Mouse (Mus musculus): ENCODE data around the gene Syngr2. TPM values are rescaled to one million over a fixed set of nuclear protein-coding genes. Genes with fewer than 3 reads are reported as not detected.
"Not testable (repeated sequence)": the region's sequence is repeated elsewhere in the genome, so short reads cannot be mapped to it uniquely, and the experiment has no call there.

Gene Syngr2
- polyA plus RNA-seq, 1 experiment: 89.2 TPM

DNA sequence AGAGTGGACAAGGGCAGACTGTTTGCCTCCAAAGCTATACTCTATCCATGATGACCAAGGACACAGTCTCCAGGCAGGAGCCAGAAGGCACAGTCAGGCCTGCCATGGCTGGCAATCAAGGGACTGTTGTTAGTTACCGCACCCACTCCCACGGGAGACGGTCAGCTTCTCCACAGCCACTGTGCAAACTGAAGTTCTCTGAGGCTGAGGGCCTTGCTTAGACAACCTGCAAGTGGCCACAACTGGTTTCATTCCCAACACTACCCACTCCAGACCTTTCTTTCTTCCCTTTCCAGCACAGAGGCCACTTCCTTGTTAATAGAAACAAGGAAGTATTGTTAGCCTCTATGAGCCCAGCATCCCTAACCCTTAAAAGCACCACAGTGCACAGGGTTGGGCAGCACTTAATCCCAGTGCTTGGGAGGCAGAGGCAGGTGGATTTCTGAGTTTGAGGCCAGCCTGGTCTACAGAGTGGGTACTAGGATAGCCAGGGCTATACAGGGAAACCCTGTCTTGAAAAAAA is 6.2 kb upstream of the Syngr2 start:
- no peak for TF ChIP-seq GATA1 (IDR thresholded peaks at IDR 0.05; ENCODE audit: borderline replicate concordance, low read length)
- Histone ChIP-seq H3K36me3 (replicated peaks; ENCODE audit: low read length) (peaks cover 20% of the 10 kb centered on the region), H3K27me3 (replicated peaks) (peaks cover 2% of the 10 kb centered on the region), H3K4me1 (peaks cover 34% of the 10 kb centered on the region), H3K4me3 (replicated peaks) (no peak overlapping the region), H3K9me3 (no peaks in the 10 kb centered on the region)

DNA sequence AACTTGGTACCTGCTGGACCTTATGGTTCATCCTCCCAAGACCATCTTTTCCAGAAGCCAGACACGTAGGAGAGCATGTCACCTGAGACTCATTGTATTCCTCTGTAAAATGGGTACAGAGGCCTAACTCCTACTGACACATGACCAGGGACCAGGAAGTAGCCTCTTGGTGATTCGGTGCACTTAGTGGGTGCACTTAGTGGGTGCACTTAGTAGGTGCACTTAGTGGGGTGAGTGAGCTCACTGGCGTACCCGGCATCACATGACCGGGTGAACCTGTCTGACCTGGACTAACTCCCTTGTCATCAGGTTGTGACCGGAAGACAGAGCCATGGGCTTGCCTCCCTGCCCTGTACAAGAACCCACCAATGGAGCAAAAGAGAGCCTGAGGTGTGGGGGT is 2.7 kb upstream of the Syngr2 start:
- peaks cover 39% of the 10 kb centered on the region for H3K4me1 ChIP-seq
- H3K36me3 ChIP-seq (replicated peaks; ENCODE audit: low read length): peaks cover 25% of the 10 kb centered on the region
- peaks cover 2% of the 10 kb centered on the region for H3K27me3 ChIP-seq (replicated peaks)
- no peak overlapping the region for H3K4me3 ChIP-seq (replicated peaks)
- no peaks in the 10 kb centered on the region for H3K9me3 ChIP-seq
- TF ChIP-seq GATA1 (IDR thresholded peaks at IDR 0.05; ENCODE audit: borderline replicate concordance, low read length) (no peak), FLI1 (IDR thresholded peaks at IDR 0.05; ENCODE audit: low read length) (no peak)

DNA sequence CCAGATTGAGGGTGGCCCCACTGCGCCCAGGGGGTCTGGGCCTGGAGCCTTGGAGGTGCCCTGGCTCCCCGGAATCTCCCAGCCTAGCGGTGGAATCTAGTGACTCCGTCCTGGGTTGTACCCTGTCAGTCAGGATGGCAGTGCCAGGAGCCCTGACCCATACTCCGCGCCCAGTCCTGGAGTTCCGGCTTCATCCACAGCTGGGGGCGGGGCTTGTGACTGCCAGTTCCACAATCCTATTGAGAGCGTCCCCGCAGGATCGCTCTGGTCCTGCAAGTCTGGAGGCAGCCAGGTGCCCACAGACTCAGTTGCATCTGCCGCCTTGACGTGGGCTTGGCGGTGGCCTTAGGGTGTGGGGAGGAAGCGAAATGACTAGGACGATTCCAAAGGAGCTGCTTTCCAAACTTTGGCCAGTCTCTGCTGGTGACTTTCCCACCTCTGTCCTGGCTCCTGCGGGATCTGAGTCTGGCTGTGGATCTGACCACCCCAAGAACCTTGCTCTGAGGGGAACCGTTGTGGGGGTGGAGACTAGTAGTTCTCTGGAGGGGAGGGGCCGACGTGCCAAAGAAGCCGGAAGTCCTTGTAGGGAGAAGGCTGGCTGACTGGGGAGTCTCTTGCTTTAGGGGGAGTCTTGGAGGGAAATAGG is 1.1 kb downstream of the Syngr2 start:
- Histone ChIP-seq H3K4me3 (replicated peaks) (peak overlapping the region; percentile 97), H3K27me3 (replicated peaks) (peaks cover 2% of the 10 kb centered on the region), H3K9me3 (no peaks in the 10 kb centered on the region), H3K36me3 (replicated peaks; ENCODE audit: low read length) (peaks cover 55% of the 10 kb centered on the region), H3K4me1 (peaks cover 65% of the 10 kb centered on the region)
- no peak for TF ChIP-seq GATA1 (IDR thresholded peaks at IDR 0.05; ENCODE audit: borderline replicate concordance, low read length)
- no peak for TF ChIP-seq FLI1 (IDR thresholded peaks at IDR 0.05; ENCODE audit: low read length)

DNA sequence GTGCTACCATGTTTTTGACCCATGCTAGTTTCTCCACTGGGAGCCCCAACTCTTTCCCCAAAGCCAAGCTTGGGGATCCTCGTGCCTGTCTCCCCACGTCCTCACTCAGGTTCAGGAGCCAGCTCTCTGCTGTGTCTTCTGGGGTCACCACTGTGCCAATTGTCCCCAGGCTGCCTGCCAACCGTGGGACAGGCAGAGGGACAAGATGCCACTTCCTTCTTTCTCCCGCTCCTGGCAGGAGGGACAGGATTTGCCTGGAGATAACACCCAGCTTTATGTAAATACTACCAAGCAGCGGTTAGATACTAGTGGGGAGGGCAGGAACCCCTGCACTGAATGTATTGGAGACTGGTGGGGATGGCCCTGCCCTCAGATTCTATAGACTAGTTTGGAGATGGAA is 4.4 kb downstream of the Syngr2 start:
- Histone ChIP-seq H3K4me3 (replicated peaks) (no peak overlapping the region), H3K27me3 (replicated peaks) (no peaks in the 10 kb centered on the region), H3K36me3 (replicated peaks; ENCODE audit: low read length) (peaks cover 73% of the 10 kb centered on the region), H3K4me1 (peaks cover 71% of the 10 kb centered on the region), H3K9me3 (no peaks in the 10 kb centered on the region)
- TF ChIP-seq GATA1 (IDR thresholded peaks at IDR 0.05; ENCODE audit: borderline replicate concordance, low read length) (no peak), FLI1 (IDR thresholded peaks at IDR 0.05; ENCODE audit: low read length) (no peak)

DNA sequence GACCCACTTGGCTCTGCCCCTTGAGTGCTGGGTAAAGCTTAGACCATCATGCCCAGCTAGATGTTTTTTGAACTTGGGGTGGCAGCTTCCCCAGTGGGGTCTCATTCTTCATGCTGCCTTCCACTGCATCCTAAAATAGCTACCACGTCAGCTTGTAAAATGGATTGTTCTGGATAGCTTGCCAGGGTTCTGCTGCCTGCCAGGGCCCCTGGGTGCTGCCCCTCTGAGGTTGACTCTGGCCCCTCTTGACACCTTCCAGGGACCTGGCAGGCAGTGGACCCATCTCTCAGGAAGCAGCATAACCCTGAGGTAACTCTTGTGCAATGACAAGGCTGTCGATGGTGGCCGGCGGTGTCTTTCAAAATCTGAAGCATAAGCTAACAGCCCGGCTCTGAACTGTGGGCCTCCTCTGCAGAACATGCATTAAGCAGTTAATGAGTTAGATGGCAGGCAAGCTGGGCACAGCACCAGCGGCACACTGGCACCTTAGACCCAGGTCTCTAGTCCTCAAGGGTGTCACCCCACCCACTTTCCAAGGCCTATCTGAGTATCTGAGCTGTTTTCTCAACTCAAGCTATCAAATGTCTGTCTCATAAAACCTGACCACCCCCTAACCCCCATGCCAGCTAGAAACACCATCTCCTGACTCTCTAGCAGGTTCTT is 5.4 kb downstream of the Syngr2 start:
- no peak for TF ChIP-seq GATA1 (IDR thresholded peaks at IDR 0.05; ENCODE audit: borderline replicate concordance, low read length)
- TF ChIP-seq FLI1 (IDR thresholded peaks at IDR 0.05; ENCODE audit: low read length): no peak
- H3K4me1 ChIP-seq: peaks cover 66% of the 10 kb centered on the region
- no peak overlapping the region for H3K4me3 ChIP-seq (replicated peaks)
- no peaks in the 10 kb centered on the region for H3K27me3 ChIP-seq (replicated peaks)
- peaks cover 82% of the 10 kb centered on the region for H3K36me3 ChIP-seq (replicated peaks; ENCODE audit: low read length)
- H3K9me3 ChIP-seq: no peaks in the 10 kb centered on the region

DNA sequence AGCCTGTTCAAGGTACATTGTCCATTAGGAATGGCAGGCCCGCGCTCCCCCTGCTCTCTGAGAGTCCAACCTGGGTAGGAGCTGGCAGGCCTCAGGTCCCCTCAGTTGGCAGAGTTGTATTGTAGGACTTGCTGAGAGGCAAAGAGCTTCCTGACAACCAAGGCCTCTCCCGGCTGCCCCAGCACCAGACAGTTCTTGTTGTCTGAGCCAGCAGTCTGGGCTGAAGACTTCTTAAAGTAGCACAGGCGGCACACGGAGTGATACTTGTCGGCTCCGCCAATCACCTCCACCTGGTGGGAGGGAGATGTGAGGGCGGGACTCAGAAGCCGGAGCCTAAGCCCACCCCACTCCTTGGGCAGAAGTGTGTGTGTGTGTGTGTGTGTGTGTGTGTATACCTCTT is 6.4 kb downstream of the Syngr2 start:
- peaks cover 57% of the 10 kb centered on the region for H3K4me1 ChIP-seq
- peaks cover 91% of the 10 kb centered on the region for H3K36me3 ChIP-seq (replicated peaks; ENCODE audit: low read length)
- not testable (repeated sequence) for H3K9me3 ChIP-seq; H3K4me3 ChIP-seq (replicated peaks); H3K27me3 ChIP-seq (replicated peaks)

DNA sequence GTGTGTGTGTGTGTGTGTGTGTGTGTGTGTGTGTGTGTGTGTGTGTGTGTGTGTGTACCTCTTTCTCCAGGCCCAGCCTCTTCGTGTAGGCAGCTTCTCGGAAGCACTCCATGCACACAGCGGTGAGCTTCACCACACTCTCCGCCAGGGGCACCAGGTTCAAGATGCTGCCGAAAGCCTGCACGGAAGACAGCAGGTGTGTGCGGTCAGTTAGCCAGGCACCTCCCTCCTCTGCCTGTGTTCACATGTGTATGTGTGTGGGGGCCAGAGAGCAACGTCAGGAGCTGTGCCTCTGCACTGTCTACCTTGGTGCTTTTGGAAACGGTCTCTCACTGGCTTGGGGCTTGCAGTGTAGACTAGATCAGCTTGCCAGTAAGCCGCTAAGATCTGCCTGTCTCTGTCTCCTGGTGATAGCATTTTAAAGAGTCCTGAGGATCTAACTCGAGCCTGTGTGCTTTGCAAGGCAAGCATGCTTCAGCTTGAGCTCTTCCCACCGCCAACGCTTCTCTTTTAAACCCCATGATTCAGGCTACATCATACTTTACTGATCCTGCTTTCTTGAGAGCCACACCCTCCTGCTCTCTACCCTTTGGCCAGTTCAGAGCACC is 7.0 kb downstream of the Syngr2 start:
- H3K4me3 ChIP-seq (replicated peaks): peak overlapping the region; percentile 40
- no peaks in the 10 kb centered on the region for H3K27me3 ChIP-seq (replicated peaks)
- no peaks in the 10 kb centered on the region for H3K9me3 ChIP-seq
- TF ChIP-seq GATA1 (IDR thresholded peaks at IDR 0.05; ENCODE audit: borderline replicate concordance, low read length): no peak
- no peak for TF ChIP-seq FLI1 (IDR thresholded peaks at IDR 0.05; ENCODE audit: low read length)
- H3K4me1 ChIP-seq: peaks cover 56% of the 10 kb centered on the region
- peaks cover 94% of the 10 kb centered on the region for H3K36me3 ChIP-seq (replicated peaks; ENCODE audit: low read length)

DNA sequence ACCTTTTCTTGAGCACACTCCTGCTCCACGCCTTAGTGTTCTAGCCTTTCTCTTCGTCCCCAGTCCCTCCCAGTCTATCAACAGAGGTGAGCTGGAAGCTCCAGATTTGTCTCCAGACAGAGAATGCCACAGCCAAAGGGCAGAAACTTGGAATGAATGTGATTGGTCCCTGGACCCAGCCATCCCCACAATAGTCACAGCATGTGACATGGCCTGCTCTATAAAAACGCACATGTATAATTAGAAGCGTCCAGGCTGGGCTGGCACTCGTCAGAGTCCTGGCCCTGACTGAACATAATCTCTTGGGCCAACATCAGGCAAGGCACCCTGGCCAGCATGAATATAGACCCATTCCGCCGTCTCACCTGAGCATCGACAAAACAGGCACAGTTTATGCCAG is 9.6 kb downstream of the Syngr2 start:
- Histone ChIP-seq H3K9me3 (no peaks in the 10 kb centered on the region), H3K4me3 (replicated peaks) (no peak overlapping the region), H3K27me3 (replicated peaks) (peaks cover 2% of the 10 kb centered on the region), H3K36me3 (replicated peaks; ENCODE audit: low read length) (peaks cover 95% of the 10 kb centered on the region), H3K4me1 (peaks cover 48% of the 10 kb centered on the region)
- TF ChIP-seq GATA1 (IDR thresholded peaks at IDR 0.05; ENCODE audit: borderline replicate concordance, low read length): no peak
- no peak for TF ChIP-seq FLI1 (IDR thresholded peaks at IDR 0.05; ENCODE audit: low read length)

DNA sequence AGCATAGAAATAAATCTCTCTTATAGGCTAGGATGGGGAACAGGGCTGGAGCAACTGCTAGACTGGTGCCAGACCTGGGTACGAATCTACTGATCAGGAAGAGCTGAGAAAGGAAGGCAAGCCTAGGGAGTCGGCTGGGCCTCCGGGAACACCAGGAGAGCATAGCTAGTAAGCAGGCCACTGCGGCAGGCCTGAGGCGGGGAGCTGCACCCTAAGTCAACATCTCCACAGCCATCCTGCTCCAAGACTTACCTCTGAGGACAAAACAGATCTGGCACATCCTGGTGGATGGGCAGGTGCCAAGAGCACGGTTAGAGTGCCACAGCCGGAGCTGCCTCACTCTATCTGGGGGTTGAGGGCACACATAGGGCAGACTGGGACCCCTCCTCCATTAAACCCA is 10.7 kb downstream of the Syngr2 start:
- TF ChIP-seq FLI1 (IDR thresholded peaks at IDR 0.05; ENCODE audit: low read length): no peak
- no peak for TF ChIP-seq GATA1 (IDR thresholded peaks at IDR 0.05; ENCODE audit: borderline replicate concordance, low read length)
- Histone ChIP-seq H3K36me3 (replicated peaks; ENCODE audit: low read length) (peaks cover 84% of the 10 kb centered on the region), H3K9me3 (no peaks in the 10 kb centered on the region), H3K27me3 (replicated peaks) (peaks cover 2% of the 10 kb centered on the region), H3K4me3 (replicated peaks) (no peak overlapping the region), H3K4me1 (peaks cover 48% of the 10 kb centered on the region)

DNA sequence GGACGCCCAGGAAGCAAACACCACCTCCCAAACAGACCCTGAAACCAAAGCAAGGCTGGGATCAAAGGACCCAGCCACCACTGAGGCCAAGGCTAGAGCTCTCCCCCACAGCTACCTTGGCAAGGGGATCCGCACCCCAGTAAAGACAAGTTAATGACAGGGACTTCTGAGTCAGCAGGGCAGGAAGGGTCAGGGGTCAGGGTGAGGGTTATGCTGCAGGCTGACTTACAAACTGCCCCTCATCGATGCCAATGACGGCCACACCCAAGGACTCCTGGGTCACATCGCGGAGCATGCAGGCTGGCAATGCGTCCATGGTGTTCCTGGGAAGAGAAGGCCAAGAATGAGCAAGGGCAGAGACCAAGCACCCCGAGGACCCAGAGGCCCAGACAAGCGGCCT is 12.4 kb downstream of the Syngr2 start:
- Histone ChIP-seq H3K27me3 (replicated peaks) (peaks cover 14% of the 10 kb centered on the region), H3K4me3 (replicated peaks) (no peak overlapping the region), H3K9me3 (no peaks in the 10 kb centered on the region), H3K36me3 (replicated peaks; ENCODE audit: low read length) (peaks cover 69% of the 10 kb centered on the region), H3K4me1 (peaks cover 55% of the 10 kb centered on the region)
- TF ChIP-seq FLI1 (IDR thresholded peaks at IDR 0.05; ENCODE audit: low read length) (no peak), GATA1 (IDR thresholded peaks at IDR 0.05; ENCODE audit: borderline replicate concordance, low read length) (no peak)
